Mouse (Mus musculus) heart, embryonic 16.5 days (tissue): ENCODE measurements at regions not wholly inside any gene's neighbourhood (a gene's known extent, or its start where the extent isn't known, plus 50 kb on each side); places are given as distances from the start of the nearest gene placed in this dataset.
"Not testable (repeated sequence)": the region's sequence is repeated elsewhere in the genome, so short reads cannot be mapped to it uniquely, and the experiment has no call there.

ENCODE experiments used
- ATAC-seq: fragments of 200-750 bp; cut with Nextera tagmentation; replicated peaks from 2 replicates; pipeline ENCODE4 v1.8.0; 2017; ENCODE audit warnings: moderate number of reproducible peaks; ENCODE audit not compliant: insufficient read depth, low FRiP score; ENCODE audit errors: extremely low read depth
- H3K27ac ChIP-seq: fragments of 300-500 bp; sonication (generic); 2 replicates; pipeline ENCODE4 v1.5.1; 2014; ENCODE audit warnings: mild to moderate bottlenecking, low read length, control low read depth, moderate library complexity
- H3K27me3 ChIP-seq: fragments of 300-500 bp; sonication (generic); 2 replicates; pipeline ENCODE4 v1.6.1; 2014; ENCODE audit warnings: low read length, mixed read lengths; ENCODE audit not compliant: control insufficient read depth, insufficient read depth
- H3K36me3 ChIP-seq: fragments of 300-500 bp; sonication (generic); 2 replicates; pipeline ENCODE4 v1.6.1; 2014; ENCODE audit not compliant: control insufficient read depth, insufficient read depth
- H3K4me1 ChIP-seq: fragments of 300-500 bp; sonication (generic); 2 replicates; pipeline ENCODE4 v1.6.1; 2014; ENCODE audit warnings: low read length, mixed read lengths; ENCODE audit not compliant: control insufficient read depth, insufficient read depth
- H3K4me2 ChIP-seq: fragments of 300-500 bp; sonication (generic); 2 replicates; pipeline ENCODE4 v1.6.1; 2014; ENCODE audit warnings: low read depth, mild to moderate bottlenecking, control low read depth, low read length
- H3K4me3 ChIP-seq: fragments of 300-500 bp; sonication (generic); 2 replicates; pipeline ENCODE4 v1.5.1; 2014; ENCODE audit warnings: mild to moderate bottlenecking, control low read depth, low read length
- H3K9ac ChIP-seq: fragments of 300-500 bp; sonication (generic); 2 replicates; pipeline ENCODE4 v1.6.1; 2014; ENCODE audit warnings: low read length, control low read depth
- H3K9me3 ChIP-seq: fragments of 300-500 bp; sonication (generic); replicated peaks from 2 replicates; pipeline ENCODE4 v1.6.1; 2016; ENCODE audit warnings: low read length; ENCODE audit not compliant: control insufficient read depth
- WGBS: fragments of 180-500 bp; shearing (Covaris S2); extraction: QIAGEN DNeasy Blood & Tissue Kit; methylation state at CpG from one replicate; pipeline ENCODE4 v1.1.7; 2014; 5-methylcytosine and 5-hydroxymethylcytosine counted together

- Histone ChIP-seq H3K4me3 (no peak overlapping the region), H3K4me1 (no peaks in the 10 kb centered on the region), H3K4me2 (no peak overlapping the region), H3K36me3 (no peaks in the 10 kb centered on the region), H3K27me3 (no peaks in the 10 kb centered on the region), H3K27ac (no peak overlapping the region), H3K9ac (no peak overlapping the region), H3K9me3 (no peaks in the 10 kb centered on the region)
- WGBS, result 74% methylated on average over 3 of the region's 3 CpGs
- no peak for ATAC-seq
Measured at GRCm38 (mm10) chr16:73543651-73544050, 868.0 kb downstream of the Robo2 start.

GRCm38 (mm10) chr16:73538040-73538439 is 873.6 kb downstream of the Robo2 start:
- Histone ChIP-seq H3K9ac (no peak overlapping the region), H3K4me2 (no peak overlapping the region), H3K4me3 (no peak overlapping the region), H3K4me1 (no peaks in the 10 kb centered on the region), H3K9me3 (no peaks in the 10 kb centered on the region), H3K27me3 (no peaks in the 10 kb centered on the region), H3K27ac (no peak overlapping the region), H3K36me3 (no peaks in the 10 kb centered on the region)
- no peak for ATAC-seq
- WGBS, result 85% methylated on average over 7 of the region's 7 CpGs

GRCm38 (mm10) chr16:73537541-73537940 is 874.1 kb downstream of the Robo2 start:
- no peak overlapping the region for H3K4me2 ChIP-seq
- no peak overlapping the region for H3K27ac ChIP-seq
- H3K36me3 ChIP-seq, result no peaks in the 10 kb centered on the region
- no peaks in the 10 kb centered on the region for H3K4me1 ChIP-seq
- ATAC-seq, result no peak
- WGBS, result 84% methylated on average over 7 of the region's 7 CpGs
- H3K9ac ChIP-seq, result no peak overlapping the region
- no peaks in the 10 kb centered on the region for H3K27me3 ChIP-seq
- no peak overlapping the region for H3K4me3 ChIP-seq
- H3K9me3 ChIP-seq, result no peaks in the 10 kb centered on the region

- no peak overlapping the region for H3K4me3 ChIP-seq
- H3K27me3 ChIP-seq, result no peaks in the 10 kb centered on the region
- ATAC-seq, result no peak
- H3K9me3 ChIP-seq, result no peaks in the 10 kb centered on the region
- 62% methylated on average over 10 of the region's 10 CpGs for WGBS
- H3K36me3 ChIP-seq, result no peaks in the 10 kb centered on the region
- no peak overlapping the region for H3K27ac ChIP-seq
- no peaks in the 10 kb centered on the region for H3K4me1 ChIP-seq
- H3K4me2 ChIP-seq, result no peak overlapping the region
- no peak overlapping the region for H3K9ac ChIP-seq
Measured at GRCm38 (mm10) chr16:73530191-73530590, 881.4 kb downstream of the Robo2 start.

- not testable (repeated sequence) for H3K4me2 ChIP-seq, H3K4me1 ChIP-seq, H3K9ac ChIP-seq, H3K27me3 ChIP-seq, H3K4me3 ChIP-seq, H3K36me3 ChIP-seq, H3K9me3 ChIP-seq, ATAC-seq, H3K27ac ChIP-seq
- WGBS, result 53% methylated on average over 3 of the region's 3 CpGs
Measured at GRCm38 (mm10) chr16:73522931-73523330, 888.7 kb downstream of the Robo2 start.

GRCm38 (mm10) chr16:73504759-73505158 is 906.9 kb downstream of the Robo2 start:
- H3K36me3 ChIP-seq, result no peaks in the 10 kb centered on the region
- H3K4me1 ChIP-seq, result no peaks in the 10 kb centered on the region
- no peaks in the 10 kb centered on the region for H3K27me3 ChIP-seq
- no peak overlapping the region for H3K4me2 ChIP-seq
- no peak overlapping the region for H3K4me3 ChIP-seq
- no peaks in the 10 kb centered on the region for H3K9me3 ChIP-seq
- ATAC-seq, result no peak
- no peak overlapping the region for H3K9ac ChIP-seq
- H3K27ac ChIP-seq, result no peak overlapping the region

- no peak overlapping the region for H3K9ac ChIP-seq
- H3K36me3 ChIP-seq, result no peaks in the 10 kb centered on the region
- WGBS, result 78% methylated on average over 1 of the region's 1 CpGs
- no peaks in the 10 kb centered on the region for H3K27me3 ChIP-seq
- no peak for ATAC-seq
- no peaks in the 10 kb centered on the region for H3K4me1 ChIP-seq
- no peak overlapping the region for H3K4me2 ChIP-seq
- H3K27ac ChIP-seq, result no peak overlapping the region
- no peak overlapping the region for H3K4me3 ChIP-seq
- H3K9me3 ChIP-seq, result no peaks in the 10 kb centered on the region
Measured at GRCm38 (mm10) chr16:73498636-73499208, 912.9 kb downstream of the Robo2 start.

- H3K4me2 ChIP-seq, result no peak overlapping the region
- H3K9ac ChIP-seq, result no peak overlapping the region
- no peak overlapping the region for H3K4me3 ChIP-seq
- H3K4me1 ChIP-seq, result peaks cover 4% of the 10 kb centered on the region; the same call in 1 of the 2 replicates
- H3K27me3 ChIP-seq, result no peaks in the 10 kb centered on the region
- WGBS, result 80% methylated on average over 2 of the region's 2 CpGs
- H3K27ac ChIP-seq, result no peak overlapping the region
- H3K9me3 ChIP-seq, result no peaks in the 10 kb centered on the region
- no peaks in the 10 kb centered on the region for H3K36me3 ChIP-seq
- ATAC-seq, result no peak
Measured at GRCm38 (mm10) chr16:73483214-73483856, 928.3 kb downstream of the Robo2 start.

- Histone ChIP-seq H3K4me2 (peak overlapping the region; percentile 5; the same call in 1 of the 2 replicates), H3K27ac (peak overlapping the region; percentile 57), H3K9me3 (no peaks in the 10 kb centered on the region), H3K4me1 (peaks cover 4% of the 10 kb centered on the region; the same call in 1 of the 2 replicates), H3K27me3 (no peaks in the 10 kb centered on the region), H3K36me3 (no peaks in the 10 kb centered on the region), H3K9ac (no peak overlapping the region), H3K4me3 (no peak overlapping the region)
- 40% methylated on average over 6 of the region's 6 CpGs for WGBS
- peak; percentile 75 for ATAC-seq
Measured at GRCm38 (mm10) chr16:73482176-73482575, 929.4 kb downstream of the Robo2 start.
